Mouse (Mus musculus): Measurements from ENCODE around the gene Hpgds. TPM values are rescaled to one million over a fixed set of nuclear protein-coding genes. Genes with fewer than 3 reads are reported as not detected.

Hpgds gene
- 3.6 and 3.7 TPM in 2 replicates for polyA plus RNA-seq (2015; fragmentation: Nextera tagmentation; extraction: Ambion mirVana)

DNA sequence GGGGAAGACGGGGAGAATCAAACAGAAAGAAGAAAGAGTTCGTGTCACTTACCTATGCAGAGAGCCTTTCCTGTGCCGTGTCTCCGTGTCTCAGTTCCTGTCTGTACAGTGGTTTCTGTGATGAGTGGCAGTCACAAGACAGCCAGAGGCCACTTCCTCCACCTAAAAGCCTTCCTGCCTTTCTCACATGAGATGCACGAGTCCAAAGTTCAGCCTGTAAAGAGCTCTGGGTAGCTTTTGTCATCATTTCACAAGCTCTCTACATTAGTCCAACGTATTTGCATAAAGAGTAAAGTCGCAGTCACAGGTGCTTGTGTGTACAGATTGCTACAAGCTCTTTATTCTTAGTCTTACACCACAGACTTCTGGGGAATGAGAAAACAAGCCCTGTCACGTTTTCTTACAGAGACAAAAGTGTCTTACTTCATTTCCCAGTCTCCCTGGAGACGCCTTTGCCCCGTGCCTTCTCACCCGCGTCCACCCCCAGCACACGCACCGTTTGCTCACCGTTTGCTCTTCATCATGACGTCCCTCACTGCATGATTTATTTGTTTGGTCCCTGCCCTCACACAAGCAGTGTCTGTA lies at the start of gene Hpgds:
Gene Hpgds (minus strand): TSS at position 288 of the 585 bp plus-strand sequence.
- peak within 1 kb of the TSS; percentile 35 for H3K4me2 ChIP-seq (ENCODE audit: low read depth, low read length)
- WGBS (ENCODE audit: insufficient replicate concordance), result 21% methylated on average over 16 of the region's 16 CpGs
- H3K36me3 ChIP-seq (replicated peaks; ENCODE audit: insufficient read depth, low read length), result no peaks in the 10 kb centered on the region
- no peak within 1 kb of the TSS for H3K4me3 ChIP-seq (ENCODE audit: low read depth, low read length)
- no peak within 1 kb of the TSS for H3K27ac ChIP-seq (ENCODE audit: low read depth)
- no peak within 1 kb of the TSS for H3K9ac ChIP-seq (replicated peaks)
- DNase-seq, result no peak
- no peaks in the 10 kb centered on the region for H3K4me1 ChIP-seq (ENCODE audit: insufficient read depth)
- H3K27me3 ChIP-seq (ENCODE audit: insufficient read depth, low read length), result no peaks in the 10 kb centered on the region
- TF ChIP-seq CTCF (IDR thresholded peaks at IDR 0.05; ENCODE audit: low read depth), result no peak
- no peaks in the 10 kb centered on the region for H3K9me3 ChIP-seq (ENCODE audit: low read length)
- ATAC-seq, result peak; percentile 33; the same call in 1 of the 2 replicates

DNA sequence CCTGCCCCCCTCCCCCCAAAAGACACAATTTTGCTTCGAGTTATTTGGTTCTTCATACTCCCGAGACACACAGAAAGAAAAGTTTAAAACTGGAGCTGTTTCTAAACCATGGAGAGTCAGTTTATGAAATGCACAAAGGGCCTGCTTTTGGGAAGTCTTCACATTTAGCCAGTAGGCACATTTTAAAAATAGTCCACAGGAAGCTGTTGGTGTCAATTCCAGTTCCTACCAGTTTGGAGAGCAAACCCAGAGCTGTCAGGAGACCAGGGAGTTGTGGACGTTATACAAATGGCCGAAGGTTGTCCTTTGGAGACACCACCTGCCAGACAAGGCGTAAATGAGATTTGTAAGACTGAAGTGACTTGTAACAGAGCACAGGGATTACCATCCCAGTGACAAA lies 20.3 kb upstream of the Hpgds start:
- TF ChIP-seq EP300 (IDR thresholded peaks at IDR 0.05; ENCODE audit: low read depth), result no peak
- TF ChIP-seq CTCF (IDR thresholded peaks at IDR 0.05; ENCODE audit: low read depth), result no peak
- DNase-seq (no peak), ATAC-seq (no peak)
- Histone ChIP-seq H3K9ac (replicated peaks) (no peak overlapping the region), H3K27ac (ENCODE audit: low read depth) (no peak overlapping the region), H3K4me3 (ENCODE audit: low read depth, low read length) (no peak overlapping the region), H3K4me1 (ENCODE audit: insufficient read depth) (no peaks in the 10 kb centered on the region), H3K27me3 (ENCODE audit: insufficient read depth, low read length) (no peaks in the 10 kb centered on the region), H3K9me3 (ENCODE audit: low read length) (no peaks in the 10 kb centered on the region), H3K36me3 (replicated peaks; ENCODE audit: insufficient read depth, low read length) (no peaks in the 10 kb centered on the region), H3K4me2 (ENCODE audit: low read depth, low read length) (no peak overlapping the region)
- 41% methylated on average over 5 of the region's 5 CpGs for WGBS (ENCODE audit: insufficient replicate concordance)

GRCm38 (mm10) chr6:65164137-65164536 lies 19.4 kb upstream of the Hpgds start:
- H3K4me3 ChIP-seq (ENCODE audit: low read depth, low read length), result no peak overlapping the region
- no peak overlapping the region for H3K4me2 ChIP-seq (ENCODE audit: low read depth, low read length)
- no peaks in the 10 kb centered on the region for H3K36me3 ChIP-seq (replicated peaks; ENCODE audit: insufficient read depth, low read length)
- H3K4me1 ChIP-seq (ENCODE audit: insufficient read depth), result no peaks in the 10 kb centered on the region
- TF ChIP-seq EP300 (IDR thresholded peaks at IDR 0.05; ENCODE audit: low read depth) (no peak), CTCF (IDR thresholded peaks at IDR 0.05; ENCODE audit: low read depth) (no peak)
- ATAC-seq (no peak), DNase-seq (no peak)
- H3K27me3 ChIP-seq (ENCODE audit: insufficient read depth, low read length), result no peaks in the 10 kb centered on the region
- no peak overlapping the region for H3K9ac ChIP-seq (replicated peaks)
- H3K27ac ChIP-seq (ENCODE audit: low read depth), result no peak overlapping the region
- WGBS (ENCODE audit: insufficient replicate concordance), result 32% methylated on average over 6 of the region's 6 CpGs
- H3K9me3 ChIP-seq (ENCODE audit: low read length), result no peaks in the 10 kb centered on the region

GRCm38 (mm10) chr6:65159381-65159942 lies 14.8 kb upstream of the Hpgds start:
- Histone ChIP-seq H3K9ac (replicated peaks) (no peak overlapping the region), H3K4me1 (ENCODE audit: insufficient read depth) (no peaks in the 10 kb centered on the region), H3K27ac (ENCODE audit: low read depth) (no peak overlapping the region), H3K36me3 (replicated peaks; ENCODE audit: insufficient read depth, low read length) (no peaks in the 10 kb centered on the region), H3K4me2 (ENCODE audit: low read depth, low read length) (no peak overlapping the region), H3K9me3 (ENCODE audit: low read length) (no peaks in the 10 kb centered on the region), H3K4me3 (ENCODE audit: low read depth, low read length) (no peak overlapping the region), H3K27me3 (ENCODE audit: insufficient read depth, low read length) (no peaks in the 10 kb centered on the region)
- no peak for ATAC-seq
- DNase-seq, result no peak
- TF ChIP-seq EP300 (IDR thresholded peaks at IDR 0.05; ENCODE audit: low read depth) (no peak), CTCF (IDR thresholded peaks at IDR 0.05; ENCODE audit: low read depth) (no peak)
- WGBS (ENCODE audit: insufficient replicate concordance), result 80% methylated on average over 4 of the region's 4 CpGs

- Histone ChIP-seq H3K36me3 (replicated peaks; ENCODE audit: insufficient read depth, low read length) (no peaks in the 10 kb centered on the region), H3K27ac (ENCODE audit: low read depth) (no peak overlapping the region), H3K4me2 (ENCODE audit: low read depth, low read length) (no peak overlapping the region), H3K4me3 (ENCODE audit: low read depth, low read length) (no peak overlapping the region), H3K9me3 (ENCODE audit: low read length) (no peaks in the 10 kb centered on the region), H3K4me1 (ENCODE audit: insufficient read depth) (no peaks in the 10 kb centered on the region), H3K9ac (replicated peaks) (no peak overlapping the region), H3K27me3 (ENCODE audit: insufficient read depth, low read length) (no peaks in the 10 kb centered on the region)
- WGBS (ENCODE audit: insufficient replicate concordance), result 83% methylated on average over 4 of the region's 4 CpGs
- TF ChIP-seq CTCF (IDR thresholded peaks at IDR 0.05; ENCODE audit: low read depth), result no peak
- TF ChIP-seq EP300 (IDR thresholded peaks at IDR 0.05; ENCODE audit: low read depth), result no peak
- DNase-seq (no peak), ATAC-seq (no peak)
These were observed 12.3 kb upstream of the Hpgds start for GRCm38 (mm10) chr6:65157042-65157441.

DNA sequence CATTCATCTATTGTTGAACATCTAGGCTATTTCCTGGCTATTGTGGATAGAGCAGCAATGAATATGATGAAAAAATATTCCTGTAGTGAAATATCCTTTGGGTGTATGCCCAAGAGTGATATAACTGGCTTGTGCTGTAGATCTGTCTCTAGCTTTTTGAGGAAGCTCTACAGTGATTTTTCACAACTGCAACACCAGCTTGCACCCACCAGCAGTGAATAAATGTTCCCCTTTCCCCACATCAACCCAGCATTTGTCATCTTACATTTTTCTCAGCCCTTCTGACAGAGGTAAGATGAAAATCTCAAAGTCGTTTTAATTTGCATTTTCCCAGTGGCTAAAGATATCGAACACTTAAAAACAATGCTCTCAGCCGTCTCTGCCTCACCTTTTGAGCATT lies 8.9 kb upstream of the Hpgds start:
- H3K9ac ChIP-seq (replicated peaks), result no peak overlapping the region
- H3K27ac ChIP-seq (ENCODE audit: low read depth), result no peak overlapping the region
- 59% methylated on average over 3 of the region's 3 CpGs for WGBS (ENCODE audit: insufficient replicate concordance)
- no peaks in the 10 kb centered on the region for H3K36me3 ChIP-seq (replicated peaks; ENCODE audit: insufficient read depth, low read length)
- no peak for TF ChIP-seq CTCF (IDR thresholded peaks at IDR 0.05; ENCODE audit: low read depth)
- TF ChIP-seq EP300 (IDR thresholded peaks at IDR 0.05; ENCODE audit: low read depth), result no peak
- ATAC-seq, result no peak
- H3K27me3 ChIP-seq (ENCODE audit: insufficient read depth, low read length), result no peaks in the 10 kb centered on the region
- DNase-seq, result no peak
- H3K4me3 ChIP-seq (ENCODE audit: low read depth, low read length), result no peak overlapping the region
- H3K4me2 ChIP-seq (ENCODE audit: low read depth, low read length), result no peak overlapping the region
- no peaks in the 10 kb centered on the region for H3K9me3 ChIP-seq (ENCODE audit: low read length)
- no peaks in the 10 kb centered on the region for H3K4me1 ChIP-seq (ENCODE audit: insufficient read depth)

Measured in liver, postnatal 0 days (tissue).